Mouse (Mus musculus) neural tube, embryonic 15.5 days (tissue): ENCODE results near the gene Fgf12. TPM values are rescaled to one million over a fixed set of nuclear protein-coding genes. Genes with fewer than 3 reads are reported as not detected.

ENCODE experiments used
- ATAC-seq: fragments of 200-750 bp; cut with Nextera tagmentation; 2 replicates; pipeline ENCODE4 v1.8.0; 2017; ENCODE audit warnings: mild to moderate bottlenecking, moderate TSS enrichment, moderate library complexity; ENCODE audit not compliant: low FRiP score
- H3K27ac ChIP-seq: fragments of 300-500 bp; sonication (generic); replicated peaks from 2 replicates; pipeline ENCODE4 v1.5.1; 2015; ENCODE audit warnings: mild to moderate bottlenecking, inconsistent platforms
- H3K27me3 ChIP-seq: fragments of 300-500 bp; sonication (generic); replicated peaks from 2 replicates; pipeline ENCODE4 v1.6.1; 2015; ENCODE audit warnings: inconsistent platforms
- H3K36me3 ChIP-seq: fragments of 300-500 bp; sonication (generic); 2 replicates; pipeline ENCODE4 v1.6.1; 2015; ENCODE audit warnings: inconsistent platforms
- H3K4me1 ChIP-seq: fragments of 300-500 bp; sonication (generic); 2 replicates; pipeline ENCODE4 v1.6.1; 2015; ENCODE audit warnings: inconsistent platforms
- H3K4me2 ChIP-seq: fragments of 300-500 bp; sonication (generic); 2 replicates; pipeline ENCODE4 v1.6.1; 2015; ENCODE audit warnings: inconsistent platforms, mild to moderate bottlenecking, moderate library complexity
- H3K4me3 ChIP-seq: fragments of 300-500 bp; sonication (generic); replicated peaks from 2 replicates; pipeline ENCODE4 v1.5.1; 2015; ENCODE audit warnings: mild to moderate bottlenecking, inconsistent platforms
- H3K9ac ChIP-seq: fragments of 300-500 bp; sonication (generic); replicated peaks from 2 replicates; pipeline ENCODE4 v1.6.1; 2015; ENCODE audit warnings: mild to moderate bottlenecking, inconsistent platforms
- H3K9me3 ChIP-seq: fragments of 300-500 bp; sonication (generic); replicated peaks from 2 replicates; pipeline ENCODE4 v1.6.1; 2016; ENCODE audit warnings: inconsistent platforms
- WGBS: fragments of 180-500 bp; shearing (Covaris S2); methylation state at CpG from one replicate; pipeline ENCODE4 v1.1.7; 2015; ENCODE audit warnings: mixed read lengths; 5-methylcytosine and 5-hydroxymethylcytosine counted together
- polyA plus RNA-seq: library from polyadenylated mRNA; unstranded; fragments of >200 nt; fragmentation: Nextera tagmentation; extraction: Ambion mirVana; gene quantifications from 2 replicates; pipeline ENCODE4 v1.2.1, GENCODE M21; 2015

The Fgf12 gene
- polyA plus RNA-seq, 1 experiment from 2014 or later: 72.5 TPM

DNA sequence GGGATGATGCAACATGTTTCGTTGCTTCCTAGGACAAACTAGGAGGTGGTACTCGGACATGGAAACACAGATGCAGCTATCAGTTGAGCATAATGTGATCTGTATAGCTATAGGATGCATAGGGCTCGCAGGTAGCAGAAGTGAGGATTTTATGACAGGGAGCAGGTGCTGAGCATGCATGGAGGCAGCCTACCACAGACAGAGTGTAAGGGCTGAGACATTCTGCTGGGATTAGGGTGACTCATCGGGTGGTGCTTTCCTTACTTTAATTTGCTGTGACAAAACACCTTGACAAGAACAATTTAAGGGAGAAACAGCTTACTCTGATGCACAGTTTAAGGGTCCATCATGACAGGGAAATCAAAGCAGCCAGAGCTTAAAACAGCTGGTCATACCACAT lies 363.8 kb downstream of the Fgf12 start:
- Histone ChIP-seq H3K9ac (no peak overlapping the region), H3K4me1 (no peaks in the 10 kb centered on the region), H3K9me3 (no peaks in the 10 kb centered on the region), H3K36me3 (no peaks in the 10 kb centered on the region), H3K27me3 (no peaks in the 10 kb centered on the region), H3K27ac (no peak overlapping the region), H3K4me2 (no peak overlapping the region), H3K4me3 (no peak overlapping the region)
- ATAC-seq: no peak
- WGBS: 82% methylated on average over 4 of the region's 4 CpGs

DNA sequence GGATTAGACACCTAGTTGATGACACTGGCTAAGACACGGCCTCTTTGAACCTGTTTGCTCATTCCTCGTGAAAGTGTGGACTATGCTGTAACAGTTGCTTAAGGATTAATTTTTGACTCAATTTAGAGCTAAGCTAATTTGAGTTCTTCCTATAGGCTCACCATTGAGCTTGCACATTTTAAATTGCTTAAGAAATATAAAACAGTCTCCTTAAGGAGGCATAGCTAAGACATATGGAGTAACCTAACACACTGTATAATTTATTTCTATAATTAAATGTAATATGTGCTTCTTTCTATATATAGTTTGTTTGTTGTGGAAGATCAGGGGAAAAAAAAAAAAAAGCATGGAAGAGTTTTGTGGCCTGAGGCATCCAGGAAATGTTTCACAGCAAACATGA lies 378.1 kb downstream of the Fgf12 start:
- Histone ChIP-seq H3K9ac (no peak overlapping the region), H3K9me3 (no peaks in the 10 kb centered on the region), H3K4me3 (no peak overlapping the region), H3K36me3 (no peaks in the 10 kb centered on the region), H3K27me3 (no peaks in the 10 kb centered on the region), H3K4me1 (no peaks in the 10 kb centered on the region), H3K27ac (no peak overlapping the region), H3K4me2 (no peak overlapping the region)
- 83% methylated on average over 2 of the region's 2 CpGs for WGBS
- ATAC-seq: no peak

DNA sequence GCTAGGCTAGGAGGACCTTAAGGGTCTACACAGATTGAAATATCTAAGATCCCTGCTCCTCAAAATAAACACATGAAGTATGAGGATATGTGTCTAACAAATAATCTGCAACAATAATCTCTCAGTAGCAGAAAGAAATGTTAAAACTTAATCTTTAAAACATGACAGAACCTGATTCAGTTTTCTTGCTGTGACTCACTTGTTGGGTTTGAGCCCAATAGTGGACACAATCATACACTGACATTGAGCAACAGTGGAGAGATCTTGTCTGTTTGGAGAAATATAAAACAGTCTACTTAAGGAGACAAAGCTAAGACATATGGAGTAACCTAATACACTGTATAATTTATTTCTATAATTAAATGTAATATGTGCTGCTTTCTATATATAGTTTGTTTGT lies 379.6 kb downstream of the Fgf12 start:
- Histone ChIP-seq H3K27me3 (no peaks in the 10 kb centered on the region), H3K4me2 (no peak overlapping the region), H3K4me3 (no peak overlapping the region), H3K36me3 (no peaks in the 10 kb centered on the region), H3K9me3 (no peaks in the 10 kb centered on the region), H3K9ac (no peak overlapping the region), H3K27ac (no peak overlapping the region), H3K4me1 (no peaks in the 10 kb centered on the region)
- ATAC-seq: no peak

DNA sequence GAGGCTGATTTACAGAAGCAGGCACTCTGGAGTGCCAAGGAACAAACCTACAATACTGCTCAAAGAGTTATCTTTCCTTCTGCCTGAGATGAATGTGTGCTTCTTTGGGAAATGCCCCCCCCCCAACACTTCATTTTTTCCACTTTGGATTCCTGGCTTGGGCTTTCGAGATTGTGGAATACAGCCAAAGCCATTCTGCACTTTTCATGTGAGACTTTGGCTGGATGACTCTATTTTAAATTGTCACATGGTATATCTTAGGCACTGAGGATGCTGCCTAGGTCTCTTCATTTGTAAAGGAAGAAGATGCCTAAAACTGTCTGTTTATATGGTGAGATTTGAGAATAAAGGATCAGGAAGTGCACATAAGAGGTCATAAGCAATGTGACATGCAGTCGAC lies 402.2 kb downstream of the Fgf12 start:
- no peak for ATAC-seq
- 68% methylated on average over 2 of the region's 2 CpGs for WGBS
- Histone ChIP-seq H3K36me3 (no peaks in the 10 kb centered on the region), H3K9ac (no peak overlapping the region), H3K9me3 (no peaks in the 10 kb centered on the region), H3K27ac (no peak overlapping the region), H3K4me3 (no peak overlapping the region), H3K4me1 (no peaks in the 10 kb centered on the region), H3K27me3 (no peaks in the 10 kb centered on the region), H3K4me2 (no peak overlapping the region)

DNA sequence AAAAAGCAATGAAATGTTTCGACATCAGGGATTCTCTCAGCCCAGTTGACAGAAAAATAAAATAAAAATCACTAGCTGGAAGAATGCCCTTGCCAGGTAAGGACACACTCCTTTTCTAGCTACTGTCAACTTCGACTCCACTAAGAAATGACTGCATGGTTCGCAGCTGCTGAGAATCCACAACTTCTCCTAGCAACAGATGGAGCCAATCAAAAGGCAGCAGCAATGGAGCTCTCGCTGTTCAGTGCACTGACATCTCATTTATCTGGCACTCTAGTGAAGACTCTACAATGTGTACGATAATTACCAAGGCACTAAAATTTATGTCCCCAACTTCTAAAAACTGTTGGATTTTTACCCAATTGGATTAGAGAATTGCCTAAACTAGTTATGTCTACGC lies 407.5 kb downstream of the Fgf12 start:
- 28% methylated on average over 6 of the region's 6 CpGs for WGBS
- ATAC-seq: peak; percentile 82

GRCm38 (mm10) chr16:28337930-28338329 lies 414.9 kb downstream of the Fgf12 start:
- Histone ChIP-seq H3K27me3 (no peaks in the 10 kb centered on the region), H3K36me3 (no peaks in the 10 kb centered on the region), H3K4me1 (no peaks in the 10 kb centered on the region), H3K4me2 (no peak overlapping the region), H3K4me3 (no peak overlapping the region), H3K27ac (no peak overlapping the region), H3K9me3 (no peaks in the 10 kb centered on the region), H3K9ac (no peak overlapping the region)
- 94% methylated on average over 1 of the region's 1 CpGs for WGBS
- no peak for ATAC-seq

More for the DNA sequence above, 407.5 kb downstream of the Fgf12 start:
- H3K36me3 ChIP-seq: no peaks in the 10 kb centered on the region
- H3K4me1 ChIP-seq: no peaks in the 10 kb centered on the region
- H3K4me2 ChIP-seq: no peak overlapping the region
- H3K4me3 ChIP-seq: no peak overlapping the region
- no peaks in the 10 kb centered on the region for H3K27me3 ChIP-seq
- no peaks in the 10 kb centered on the region for H3K9me3 ChIP-seq
- H3K9ac ChIP-seq: no peak overlapping the region
- no peak overlapping the region for H3K27ac ChIP-seq

DNA sequence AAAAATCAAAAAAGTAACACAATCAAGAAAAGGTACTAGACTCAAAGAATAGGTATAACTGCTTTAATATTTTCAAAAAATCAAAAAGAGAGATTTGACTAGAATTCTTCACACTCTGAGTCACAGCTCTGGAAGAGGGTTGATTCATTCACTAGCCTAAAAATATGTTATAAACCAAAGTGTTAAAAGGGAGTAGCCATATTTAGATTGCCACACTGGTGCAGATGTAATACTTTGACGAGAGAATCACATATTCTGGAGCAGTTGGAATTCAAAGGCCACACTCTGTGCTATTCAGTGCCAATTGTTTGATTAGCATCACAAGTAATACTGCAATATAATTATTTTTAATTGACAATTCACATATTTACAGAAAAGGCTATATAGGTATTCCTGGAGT lies 416.2 kb downstream of the Fgf12 start:
- H3K4me1 ChIP-seq: no peaks in the 10 kb centered on the region
- no peaks in the 10 kb centered on the region for H3K9me3 ChIP-seq
- H3K9ac ChIP-seq: no peak overlapping the region
- WGBS: 63% methylated on average over 1 of the region's 1 CpGs
- no peaks in the 10 kb centered on the region for H3K27me3 ChIP-seq
- no peak overlapping the region for H3K4me3 ChIP-seq
- H3K27ac ChIP-seq: no peak overlapping the region
- no peak overlapping the region for H3K4me2 ChIP-seq
- no peaks in the 10 kb centered on the region for H3K36me3 ChIP-seq
- no peak for ATAC-seq

DNA sequence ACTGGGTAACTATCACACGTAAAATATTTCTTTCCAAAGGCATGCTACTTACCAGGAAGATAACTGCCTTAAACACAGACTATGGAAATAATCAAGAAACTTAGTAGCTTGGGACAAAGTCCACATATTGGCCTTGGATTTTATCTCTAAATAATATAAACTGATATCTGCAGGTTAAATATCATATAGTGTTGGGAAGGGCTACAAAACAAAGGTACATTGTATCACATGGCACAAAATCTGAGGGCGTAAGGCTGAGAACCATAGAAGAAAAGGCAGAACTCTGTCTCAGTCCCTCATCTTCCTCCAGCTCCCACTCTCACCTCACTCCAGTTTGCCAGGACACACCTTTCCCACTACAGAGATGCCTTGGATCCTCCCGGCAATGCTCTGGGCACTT lies 417.8 kb downstream of the Fgf12 start:
- no peaks in the 10 kb centered on the region for H3K4me1 ChIP-seq
- H3K9ac ChIP-seq: no peak overlapping the region
- no peak overlapping the region for H3K27ac ChIP-seq
- no peaks in the 10 kb centered on the region for H3K36me3 ChIP-seq
- ATAC-seq: no peak
- WGBS: 95% methylated on average over 3 of the region's 3 CpGs
- H3K4me2 ChIP-seq: no peak overlapping the region
- no peaks in the 10 kb centered on the region for H3K9me3 ChIP-seq
- H3K27me3 ChIP-seq: no peaks in the 10 kb centered on the region
- no peak overlapping the region for H3K4me3 ChIP-seq

GRCm38 (mm10) chr16:28323576-28323975 lies 429.3 kb downstream of the Fgf12 start:
- WGBS: 46% methylated on average over 3 of the region's 3 CpGs
- Histone ChIP-seq H3K9me3 (no peaks in the 10 kb centered on the region), H3K27ac (no peak overlapping the region), H3K36me3 (no peaks in the 10 kb centered on the region), H3K27me3 (no peaks in the 10 kb centered on the region), H3K4me1 (no peaks in the 10 kb centered on the region), H3K9ac (no peak overlapping the region), H3K4me2 (no peak overlapping the region), H3K4me3 (no peak overlapping the region)
- ATAC-seq: no peak

DNA sequence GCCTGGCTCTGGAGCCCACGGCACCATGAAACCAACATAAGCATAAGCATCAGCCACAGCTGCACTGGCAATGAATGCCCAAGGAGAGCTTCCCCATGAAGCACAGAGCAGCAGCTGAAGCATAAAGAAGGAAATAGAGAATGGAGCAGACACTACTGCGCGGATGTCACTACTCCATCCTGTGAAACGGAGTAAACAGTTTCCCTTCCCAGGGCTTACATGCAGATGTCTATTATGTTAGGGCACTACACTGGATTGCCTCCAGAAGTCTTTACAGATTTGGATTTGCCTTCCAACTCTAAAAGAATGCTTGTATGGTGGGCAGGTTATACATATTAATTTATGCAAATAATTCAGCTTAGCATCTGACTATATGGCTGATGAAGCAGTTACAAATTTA lies 441.2 kb downstream of the Fgf12 start:
- H3K9ac ChIP-seq: no peak overlapping the region
- H3K4me3 ChIP-seq: no peak overlapping the region
- H3K27ac ChIP-seq: no peak overlapping the region
- no peaks in the 10 kb centered on the region for H3K27me3 ChIP-seq
- no peak for ATAC-seq
- no peaks in the 10 kb centered on the region for H3K4me1 ChIP-seq
- H3K9me3 ChIP-seq: no peaks in the 10 kb centered on the region
- H3K36me3 ChIP-seq: no peaks in the 10 kb centered on the region
- WGBS: 73% methylated on average over 4 of the region's 4 CpGs
- no peak overlapping the region for H3K4me2 ChIP-seq

DNA sequence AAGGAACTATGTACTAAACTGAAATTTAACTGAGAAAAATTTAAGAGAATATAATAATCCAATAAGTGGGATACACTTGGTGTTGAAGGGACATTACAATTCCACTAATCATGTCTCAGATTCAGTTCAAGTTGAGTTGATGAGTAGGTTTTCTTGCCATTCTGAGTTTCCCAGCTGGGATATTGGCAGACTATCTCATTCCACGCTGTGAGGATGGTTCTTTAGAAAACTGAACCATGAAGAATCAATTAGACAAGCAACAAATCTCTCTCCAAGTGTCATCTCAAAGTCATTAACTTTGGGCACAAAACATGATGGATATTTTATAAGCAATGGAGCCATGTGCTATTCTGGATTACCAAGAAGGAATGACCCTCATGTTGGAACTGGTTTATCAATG lies 449.0 kb downstream of the Fgf12 start:
- Histone ChIP-seq H3K27me3 (no peaks in the 10 kb centered on the region), H3K36me3 (no peaks in the 10 kb centered on the region), H3K4me1 (no peaks in the 10 kb centered on the region), H3K4me3 (no peak overlapping the region), H3K9me3 (no peaks in the 10 kb centered on the region), H3K4me2 (no peak overlapping the region), H3K9ac (no peak overlapping the region), H3K27ac (no peak overlapping the region)
- ATAC-seq: no peak
- 29% methylated on average over 1 of the region's 1 CpGs for WGBS

GRCm38 (mm10) chr16:28289689-28290330 lies 463.1 kb downstream of the Fgf12 start:
- H3K4me1 ChIP-seq: no peaks in the 10 kb centered on the region
- WGBS: 45% methylated on average over 4 of the region's 4 CpGs
- no peak for ATAC-seq

GRCm38 (mm10) chr16:28257904-28258303 lies 495.0 kb downstream of the Fgf12 start:
- H3K27me3 ChIP-seq: no peaks in the 10 kb centered on the region
- H3K4me2 ChIP-seq: no peak overlapping the region
- H3K9ac ChIP-seq: no peak overlapping the region
- no peak for ATAC-seq
- H3K9me3 ChIP-seq: no peaks in the 10 kb centered on the region
- peaks cover 4% of the 10 kb centered on the region; the same call in 1 of the 2 replicates for H3K4me1 ChIP-seq
- H3K27ac ChIP-seq: no peak overlapping the region
- no peak overlapping the region for H3K4me3 ChIP-seq
- H3K36me3 ChIP-seq: no peaks in the 10 kb centered on the region
- WGBS: 49% methylated on average over 5 of the region's 5 CpGs

More at GRCm38 (mm10) chr16:28289689-28290330, 463.1 kb downstream of the Fgf12 start:
- Histone ChIP-seq H3K36me3 (no peaks in the 10 kb centered on the region), H3K9ac (no peak overlapping the region), H3K27ac (no peak overlapping the region), H3K9me3 (no peaks in the 10 kb centered on the region), H3K27me3 (no peaks in the 10 kb centered on the region), H3K4me3 (no peak overlapping the region), H3K4me2 (no peak overlapping the region)
